Mouse (Mus musculus) limb, embryonic 13.5 days (tissue): ENCODE measurements around the gene Mdc1. TPM values are rescaled to one million over a fixed set of nuclear protein-coding genes. Genes with fewer than 3 reads are reported as not detected.

Experiments used
- ATAC-seq: fragments of 200-750 bp; cut with Nextera tagmentation; 2 replicates; pipeline ENCODE4 v1.8.0; 2017; ENCODE audit warnings: low read depth, moderate number of reproducible peaks, moderate TSS enrichment; ENCODE audit not compliant: low FRiP score
- H3K27ac ChIP-seq: fragments of 300-500 bp; sonication (generic); 2 replicates; pipeline ENCODE4 v1.5.1; 2015; ENCODE audit warnings: inconsistent platforms, mild to moderate bottlenecking, moderate library complexity
- H3K27me3 ChIP-seq: fragments of 300-500 bp; sonication (generic); 2 replicates; pipeline ENCODE4 v1.6.1; 2015; ENCODE audit warnings: mild to moderate bottlenecking, inconsistent platforms
- H3K36me3 ChIP-seq: fragments of 300-500 bp; sonication (generic); 2 replicates; pipeline ENCODE4 v1.6.1; 2015; ENCODE audit warnings: inconsistent platforms, mild to moderate bottlenecking, moderate library complexity
- H3K4me1 ChIP-seq: fragments of 300-500 bp; sonication (generic); 2 replicates; pipeline ENCODE4 v1.6.1; 2015; ENCODE audit warnings: inconsistent platforms
- H3K4me2 ChIP-seq: fragments of 300-500 bp; sonication (generic); replicated peaks from 2 replicates; pipeline ENCODE4 v1.6.1; 2015; ENCODE audit warnings: inconsistent platforms, mild to moderate bottlenecking, moderate library complexity
- H3K4me3 ChIP-seq: fragments of 300-500 bp; sonication (generic); 2 replicates; pipeline ENCODE4 v1.5.1; 2015; ENCODE audit warnings: moderate library complexity, mild to moderate bottlenecking, inconsistent platforms
- H3K9ac ChIP-seq: fragments of 300-500 bp; sonication (generic); 2 replicates; pipeline ENCODE4 v1.6.1; 2015; ENCODE audit warnings: mild to moderate bottlenecking, inconsistent platforms
- H3K9me3 ChIP-seq: fragments of 300-500 bp; sonication (generic); 2 replicates; pipeline ENCODE4 v1.6.1; 2016; ENCODE audit warnings: inconsistent platforms
- WGBS: fragments of 180-500 bp; shearing (Covaris S2); methylation state at CpG from one replicate; pipeline ENCODE4 v1.1.7; 2015; 5-methylcytosine and 5-hydroxymethylcytosine counted together
- polyA plus RNA-seq: library from polyadenylated mRNA; unstranded; fragments of >200 nt; fragmentation: Nextera tagmentation; extraction: Ambion mirVana; gene quantifications from 2 replicates; pipeline ENCODE4 v1.2.1, GENCODE M21; 2015

Mdc1 gene
- polyA plus RNA-seq, result 13.5 and 15.5 TPM in 2 replicates

GRCm38 (mm10) chr17:35841076-35841950 is at the start of gene Mdc1:
Gene Mdc1, plus strand, starts transcription at chr17:35841515.
- H3K4me2 ChIP-seq, result peak within 1 kb of the TSS; percentile 74
- WGBS, result under 1% methylated on average over 59 of the region's 59 CpGs
- H3K27me3 ChIP-seq, result no peaks in the 10 kb centered on the region
- peak within 1 kb of the TSS; percentile 58 for H3K4me3 ChIP-seq
- peak within 1 kb of the TSS; percentile 83 for H3K27ac ChIP-seq
- H3K9ac ChIP-seq, result peak within 1 kb of the TSS; percentile 72
- peaks cover 25% of the 10 kb centered on the region for H3K36me3 ChIP-seq
- H3K9me3 ChIP-seq, result no peaks in the 10 kb centered on the region
- peak; percentile 92 for ATAC-seq
- peaks cover 24% of the 10 kb centered on the region for H3K4me1 ChIP-seq

DNA sequence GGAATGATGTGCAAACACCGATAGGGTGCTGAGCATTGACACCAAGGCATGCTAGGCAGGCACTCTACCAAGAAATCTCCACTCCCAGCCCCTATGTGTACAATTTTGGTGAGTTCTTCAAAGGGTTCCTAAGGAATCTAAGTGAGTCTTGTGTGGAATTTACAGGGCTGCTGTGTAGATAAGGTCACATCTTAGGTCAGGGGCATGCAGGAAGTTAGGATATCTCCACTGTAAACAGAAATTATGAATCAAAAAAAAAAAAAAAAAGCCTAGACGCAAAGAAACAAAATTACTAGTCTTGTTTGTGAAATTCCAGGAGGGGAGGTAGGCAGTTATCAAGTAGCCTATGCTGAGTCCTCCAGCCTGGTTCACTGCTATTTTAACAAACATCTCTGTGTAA is 48.5 kb upstream of the Mdc1 start:
- WGBS, result 78% methylated on average over 2 of the region's 2 CpGs
- Histone ChIP-seq H3K36me3 (no peaks in the 10 kb centered on the region), H3K4me1 (no peaks in the 10 kb centered on the region), H3K9ac (no peak overlapping the region), H3K9me3 (no peaks in the 10 kb centered on the region), H3K4me3 (no peak overlapping the region), H3K27me3 (no peaks in the 10 kb centered on the region), H3K4me2 (no peak overlapping the region), H3K27ac (no peak overlapping the region)
- no peak for ATAC-seq

- H3K27me3 ChIP-seq, result no peaks in the 10 kb centered on the region
- H3K9me3 ChIP-seq, result peaks cover 8% of the 10 kb centered on the region; the same call in 1 of the 2 replicates
- 60% methylated on average over 2 of the region's 2 CpGs for WGBS
- H3K9ac ChIP-seq, result no peak overlapping the region
- H3K36me3 ChIP-seq, result no peaks in the 10 kb centered on the region
- H3K4me1 ChIP-seq, result no peaks in the 10 kb centered on the region
- no peak for ATAC-seq
- no peak overlapping the region for H3K27ac ChIP-seq
- H3K4me3 ChIP-seq, result no peak overlapping the region
- no peak overlapping the region for H3K4me2 ChIP-seq
Observed at GRCm38 (mm10) chr17:35795099-35795498, 46.2 kb upstream of the Mdc1 start.

DNA sequence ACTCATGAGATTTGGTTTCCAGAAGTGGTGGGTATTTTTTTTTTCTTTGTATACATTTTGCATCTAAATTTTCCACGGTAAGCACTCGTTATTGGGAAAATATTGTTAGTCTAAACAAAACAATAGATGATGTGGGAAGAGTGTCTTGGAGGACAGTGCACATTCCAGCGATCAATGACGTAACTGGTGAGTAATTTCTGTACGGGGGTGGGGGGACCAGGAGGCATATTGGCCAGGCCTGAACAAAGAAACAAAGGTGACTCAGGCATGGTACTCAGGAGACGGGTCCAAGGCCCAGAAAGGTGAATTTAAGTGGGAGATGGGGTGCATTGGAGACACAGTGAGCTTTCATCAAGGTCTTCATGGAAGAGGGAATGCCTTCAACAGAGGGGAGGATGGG is 45.7 kb upstream of the Mdc1 start:
- H3K9me3 ChIP-seq, result peaks cover 8% of the 10 kb centered on the region; the same call in 1 of the 2 replicates
- ATAC-seq, result no peak
- no peaks in the 10 kb centered on the region for H3K4me1 ChIP-seq
- H3K4me2 ChIP-seq, result no peak overlapping the region
- WGBS, result 83% methylated on average over 6 of the region's 6 CpGs
- no peaks in the 10 kb centered on the region for H3K36me3 ChIP-seq
- H3K27ac ChIP-seq, result no peak overlapping the region
- no peak overlapping the region for H3K4me3 ChIP-seq
- no peaks in the 10 kb centered on the region for H3K27me3 ChIP-seq
- no peak overlapping the region for H3K9ac ChIP-seq

DNA sequence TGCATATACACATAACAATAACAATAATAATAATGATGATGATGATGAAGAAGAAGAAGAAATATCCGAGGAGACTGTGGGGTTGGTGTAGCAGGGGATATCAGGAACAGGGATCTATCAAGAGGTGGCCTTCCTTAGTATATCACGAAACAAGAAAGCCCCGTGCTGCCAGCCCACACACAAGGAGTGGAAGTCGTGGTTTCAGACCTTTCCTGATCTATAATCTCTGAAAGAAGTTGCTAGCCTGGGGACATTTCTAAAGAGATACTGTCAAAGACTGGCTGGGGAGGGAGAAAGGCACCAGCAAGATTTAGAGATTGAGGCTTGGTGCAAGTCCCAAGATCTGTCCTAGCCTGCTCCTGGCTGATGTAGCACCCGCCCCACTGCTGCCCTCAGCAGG is 44.5 kb upstream of the Mdc1 start:
- Histone ChIP-seq H3K9ac (no peak overlapping the region), H3K4me2 (no peak overlapping the region), H3K27me3 (no peaks in the 10 kb centered on the region), H3K4me3 (no peak overlapping the region), H3K27ac (no peak overlapping the region), H3K4me1 (no peaks in the 10 kb centered on the region), H3K9me3 (peaks cover 8% of the 10 kb centered on the region; the same call in 1 of the 2 replicates), H3K36me3 (no peaks in the 10 kb centered on the region)
- WGBS, result 69% methylated on average over 5 of the region's 5 CpGs
- ATAC-seq, result no peak

GRCm38 (mm10) chr17:35800905-35801304 is 40.4 kb upstream of the Mdc1 start:
- Histone ChIP-seq H3K27me3 (no peaks in the 10 kb centered on the region), H3K4me3 (no peak overlapping the region), H3K9ac (no peak overlapping the region), H3K9me3 (peaks cover 8% of the 10 kb centered on the region; the same call in 1 of the 2 replicates), H3K4me2 (no peak overlapping the region), H3K4me1 (no peaks in the 10 kb centered on the region), H3K27ac (no peak overlapping the region), H3K36me3 (no peaks in the 10 kb centered on the region)
- ATAC-seq, result no peak
- WGBS, result 77% methylated on average over 2 of the region's 2 CpGs

GRCm38 (mm10) chr17:35803020-35803419 is 38.3 kb upstream of the Mdc1 start:
- H3K4me3 ChIP-seq, result no peak overlapping the region
- ATAC-seq, result no peak
- H3K4me1 ChIP-seq, result no peaks in the 10 kb centered on the region
- H3K36me3 ChIP-seq, result no peaks in the 10 kb centered on the region
- 69% methylated on average over 6 of the region's 6 CpGs for WGBS
- H3K27me3 ChIP-seq, result no peaks in the 10 kb centered on the region
- H3K9me3 ChIP-seq, result peaks cover 8% of the 10 kb centered on the region; the same call in 1 of the 2 replicates
- no peak overlapping the region; the same call in 1 of the 2 replicates for H3K27ac ChIP-seq
- no peak overlapping the region for H3K9ac ChIP-seq
- H3K4me2 ChIP-seq, result no peak overlapping the region

DNA sequence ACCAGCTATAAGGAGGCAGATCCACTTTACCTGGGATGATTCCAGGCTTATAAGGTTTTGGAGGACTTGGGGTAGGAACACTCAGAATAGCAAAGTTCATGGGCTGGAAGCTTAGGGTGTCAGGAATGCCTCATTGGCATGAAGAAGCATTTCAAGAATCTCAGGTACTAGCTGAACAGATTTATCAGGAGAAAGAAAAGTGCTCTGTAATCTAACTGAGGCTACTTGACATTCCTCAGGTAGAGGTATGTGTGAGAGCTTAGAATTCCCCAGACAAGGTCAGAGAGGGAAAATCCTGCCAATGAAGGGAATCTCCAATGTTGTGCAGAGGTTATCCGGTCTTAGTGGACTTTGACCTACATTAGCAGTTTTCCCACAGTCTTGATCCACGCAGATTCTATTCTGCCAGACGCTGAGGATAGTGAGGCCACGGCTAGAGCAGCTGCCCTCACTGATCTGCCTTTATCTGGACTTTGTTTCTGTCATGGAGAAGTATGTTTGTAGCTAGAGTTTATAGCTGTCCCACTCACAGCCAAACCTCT is 37.4 kb upstream of the Mdc1 start:
- H3K27ac ChIP-seq, result no peak overlapping the region
- no peaks in the 10 kb centered on the region for H3K9me3 ChIP-seq
- no peak overlapping the region for H3K4me3 ChIP-seq
- no peak overlapping the region for H3K9ac ChIP-seq
- H3K4me2 ChIP-seq, result no peak overlapping the region
- ATAC-seq, result no peak
- no peaks in the 10 kb centered on the region for H3K4me1 ChIP-seq
- 83% methylated on average over 4 of the region's 4 CpGs for WGBS
- H3K27me3 ChIP-seq, result no peaks in the 10 kb centered on the region
- no peaks in the 10 kb centered on the region for H3K36me3 ChIP-seq

GRCm38 (mm10) chr17:35808073-35808472 is 33.2 kb upstream of the Mdc1 start:
- no peak; the same call in 1 of the 2 replicates for ATAC-seq
- Histone ChIP-seq H3K27ac (peak overlapping the region; percentile 29; the same call in 1 of the 2 replicates), H3K4me2 (no peak overlapping the region), H3K36me3 (no peaks in the 10 kb centered on the region), H3K27me3 (no peaks in the 10 kb centered on the region), H3K9ac (no peak overlapping the region), H3K4me3 (no peak overlapping the region), H3K9me3 (no peaks in the 10 kb centered on the region), H3K4me1 (peaks cover 12% of the 10 kb centered on the region)
- 59% methylated on average over 9 of the region's 9 CpGs for WGBS

- H3K36me3 ChIP-seq, result no peaks in the 10 kb centered on the region
- no peak overlapping the region for H3K4me3 ChIP-seq
- no peaks in the 10 kb centered on the region for H3K27me3 ChIP-seq
- no peak overlapping the region for H3K9ac ChIP-seq
- no peak for ATAC-seq
- H3K9me3 ChIP-seq, result no peaks in the 10 kb centered on the region
- H3K4me1 ChIP-seq, result peaks cover 22% of the 10 kb centered on the region
- H3K27ac ChIP-seq, result no peak overlapping the region
- WGBS, result 93% methylated on average over 11 of the region's 11 CpGs
- H3K4me2 ChIP-seq, result no peak overlapping the region
Observed at GRCm38 (mm10) chr17:35809395-35809794, 31.9 kb upstream of the Mdc1 start.

- no peak for ATAC-seq
- H3K4me3 ChIP-seq, result no peak overlapping the region
- H3K27me3 ChIP-seq, result no peaks in the 10 kb centered on the region
- WGBS, result 81% methylated on average over 5 of the region's 5 CpGs
- no peaks in the 10 kb centered on the region for H3K9me3 ChIP-seq
- no peaks in the 10 kb centered on the region for H3K36me3 ChIP-seq
- H3K4me1 ChIP-seq, result peaks cover 34% of the 10 kb centered on the region
- H3K27ac ChIP-seq, result no peak overlapping the region
- H3K9ac ChIP-seq, result no peak overlapping the region
- no peak overlapping the region for H3K4me2 ChIP-seq
Observed at GRCm38 (mm10) chr17:35810900-35811648, 30.2 kb upstream of the Mdc1 start.

- Histone ChIP-seq H3K27me3 (no peaks in the 10 kb centered on the region), H3K9me3 (no peaks in the 10 kb centered on the region), H3K4me2 (no peak overlapping the region), H3K4me1 (peaks cover 46% of the 10 kb centered on the region), H3K27ac (peak overlapping the region; percentile 81), H3K4me3 (no peak overlapping the region), H3K9ac (no peak overlapping the region), H3K36me3 (no peaks in the 10 kb centered on the region)
- 80% methylated on average over 5 of the region's 5 CpGs for WGBS
- no peak for ATAC-seq
Observed at GRCm38 (mm10) chr17:35812307-35812706, 29.0 kb upstream of the Mdc1 start.
